ENCODE assay signal across 8 mouse cellular contexts in the genomic region with DNA sequence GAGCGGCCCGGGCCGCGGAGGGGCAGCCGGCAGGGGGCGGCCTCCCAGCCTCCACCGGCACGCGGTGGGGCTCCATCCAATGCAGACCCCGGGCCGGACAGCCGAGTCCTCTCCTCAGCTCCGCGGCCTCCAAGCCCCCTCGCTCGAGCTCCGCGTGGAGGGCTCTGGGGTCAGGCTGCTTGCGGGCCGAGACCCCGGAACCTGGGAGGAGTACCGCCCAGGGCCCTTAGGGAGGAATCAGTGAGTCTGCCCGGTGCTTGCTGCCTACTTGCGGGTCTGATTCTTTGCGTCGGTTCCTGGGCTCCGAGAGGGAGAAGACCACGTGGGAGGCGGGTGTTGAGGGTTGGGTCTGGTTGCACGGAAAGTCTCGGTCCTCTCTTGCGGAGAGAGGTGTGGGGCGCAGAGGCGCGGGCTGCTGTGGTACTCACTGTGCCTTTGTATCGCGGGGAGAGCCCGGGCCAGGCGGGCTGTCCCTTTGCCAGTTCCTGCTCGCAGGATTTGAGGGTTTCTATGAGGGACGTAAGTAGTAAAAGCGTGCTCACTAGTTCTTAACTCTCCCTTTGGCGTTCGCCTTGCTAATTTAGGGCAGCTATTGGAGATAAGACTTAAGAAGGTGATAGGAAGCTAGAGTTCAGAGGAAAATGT. TPM values are rescaled to one million over a fixed set of nuclear protein-coding genes. Genes with fewer than 3 reads are reported as not detected.
DNase-seq lines count a peak whose midpoint lies in the region; ATAC-seq and TF ChIP-seq lines count a peak whose summit lies in the region.

No protein-coding gene starts in this region.

- H3K9ac ChIP-seq in forebrain, embryonic 14.5 days (ENCODE audit: low read length) = peak overlapping the region; percentile 82
- peak overlapping the region; percentile 78 for H3K9ac ChIP-seq in lung, embryonic 14.5 days

- H3K9me3 ChIP-seq in E14TG2a.4 (ENCODE audit: low read length) = no peaks in the 10 kb centered on the region
- H3K9me3 ChIP-seq in forebrain, embryonic 14.5 days (replicated peaks; ENCODE audit: control insufficient read depth, low read length) = no peaks in the 10 kb centered on the region
- no peaks in the 10 kb centered on the region for H3K9me3 ChIP-seq in lung, embryonic 14.5 days (ENCODE audit: low read depth, low read length)

- TF ChIP-seq CTCF in E14TG2a.4 (conservative IDR thresholded peaks at IDR 0.05; ENCODE audit: low read length) = no peak
- TF ChIP-seq CTCF in lung, embryonic 14.5 days (IDR thresholded peaks at IDR 0.05; ENCODE audit: low read depth) = 0 out of 2 replicates have a peak, but pooled peaks have one; percentile 15

- peak; percentile 60 for ATAC-seq in forebrain, embryonic 14.5 days
- peak; percentile 55 for ATAC-seq in lung, embryonic 14.5 days (ENCODE audit: insufficient read depth)
- peak; percentile 41; the same call in 1 of the 2 replicates for ATAC-seq in neutrophil, adult 5-6 weeks (ENCODE audit: extremely low read depth, insufficient number of reproducible peaks, low FRiP score, poor library complexity, severe bottlenecking)

- WGBS in forebrain, embryonic 14.5 days = under 1% methylated on average over 42 of the region's 44 CpGs
- 0% methylated on average over 42 of the region's 44 CpGs for WGBS in lung, embryonic 14.5 days

- peak overlapping the region; percentile 88 for H3K27ac ChIP-seq in forebrain, embryonic 14.5 days (ENCODE audit: low read depth, low read length)
- peak overlapping the region; percentile 88 for H3K27ac ChIP-seq in lung, embryonic 14.5 days (ENCODE audit: low read depth)

- peaks cover 18% of the 10 kb centered on the region for H3K27me3 ChIP-seq in E14TG2a.4 (ENCODE audit: insufficient read depth, low read length)
- no peaks in the 10 kb centered on the region for H3K27me3 ChIP-seq in forebrain, embryonic 14.5 days (replicated peaks; ENCODE audit: control insufficient read depth, insufficient read depth, low read length)
- no peaks in the 10 kb centered on the region for H3K27me3 ChIP-seq in lung, embryonic 14.5 days (ENCODE audit: insufficient read depth, low read length)

- no peaks in the 10 kb centered on the region for H3K36me3 ChIP-seq in E14TG2a.4 (ENCODE audit: insufficient read depth, low read length)
- no peaks in the 10 kb centered on the region for H3K36me3 ChIP-seq in forebrain, embryonic 14.5 days (ENCODE audit: control insufficient read depth, insufficient read depth, low read length)
- no peaks in the 10 kb centered on the region for H3K36me3 ChIP-seq in lung, embryonic 14.5 days (ENCODE audit: insufficient read depth)

- H3K4me2 ChIP-seq in forebrain, embryonic 14.5 days (ENCODE audit: low read length) = peak overlapping the region; percentile 82
- peak overlapping the region; percentile 75 for H3K4me2 ChIP-seq in lung, embryonic 14.5 days

- peaks cover 23% of the 10 kb centered on the region for H3K4me1 ChIP-seq in E14TG2a.4 (replicated peaks; ENCODE audit: low read depth, low read length)
- H3K4me1 ChIP-seq in forebrain, embryonic 14.5 days (ENCODE audit: control insufficient read depth, insufficient read depth, low read length) = peaks cover 14% of the 10 kb centered on the region
- peaks cover 10% of the 10 kb centered on the region; the same call in 1 of the 2 replicates for H3K4me1 ChIP-seq in lung, embryonic 14.5 days (ENCODE audit: insufficient read depth)

- H3K4me3 ChIP-seq in E14TG2a.4 (replicated peaks; ENCODE audit: low read length) = peak overlapping the region; percentile 94
- H3K4me3 ChIP-seq in forebrain, embryonic 14.5 days (ENCODE audit: low read depth, low read length) = peak overlapping the region; percentile 67
- H3K4me3 ChIP-seq in lung, embryonic 14.5 days (ENCODE audit: low read depth, low read length) = peak overlapping the region; percentile 76

- DNase-seq in c-Kit-positive CD71-positive TER-119-negative erythroid progenitor cells, embryonic 14.5 days (ENCODE audit: low read depth) = peak; percentile 59
- DNase-seq in forebrain, embryonic 14.5 days (ENCODE audit: low spot score) = peak; percentile 82
- peak; percentile 67 for DNase-seq in heart, postnatal 4 days
- DNase-seq in layer of hippocampus, adult 8-10 months (ENCODE audit: low spot score in 2 of 2) = peak; percentile 64 to 67
- peak; percentile 76 for DNase-seq in lung, embryonic 14.5 days
- DNase-seq in thymus, adult 18-20 months = peak; percentile 44 to 56

RNA-seq across cellular contexts. Expression of a gene that starts 12.8 kb away (rescaled TPM):
- polyA plus RNA-seq in forebrain, embryonic 14.5 days (2014; fragmentation: Nextera tagmentation; extraction: Ambion mirVana) = not detected in 2 replicates
- not detected for total RNA-seq in heart, postnatal 4 days (2021)
- not detected for total RNA-seq in layer of hippocampus, adult 8-10 months (2022)
- not detected in 2 replicates for polyA plus RNA-seq in lung, embryonic 14.5 days (2014; fragmentation: Nextera tagmentation; extraction: Ambion mirVana)
- total RNA-seq in neutrophil, adult 5-6 weeks (2017) = not detected in 2 replicates

RNA-seq across cellular contexts. Expression of a gene that starts 50.6 kb away (rescaled TPM):
- 24.3 and 32.1 TPM in 2 replicates for polyA plus RNA-seq in forebrain, embryonic 14.5 days (2014; fragmentation: Nextera tagmentation; extraction: Ambion mirVana)
- 10 to 100 TPM; 25.0 to 28.4 TPM for total RNA-seq in heart, postnatal 4 days (2021)
- total RNA-seq in layer of hippocampus, adult 8-10 months (2022) = 10 to 100 TPM; 80.6 to 87.2 (median 84.2) TPM
- 20.5 and 21.2 TPM in 2 replicates for polyA plus RNA-seq in lung, embryonic 14.5 days (2014; fragmentation: Nextera tagmentation; extraction: Ambion mirVana)
- 18.0 and 23.2 TPM in 2 replicates for total RNA-seq in neutrophil, adult 5-6 weeks (2017)

RNA-seq across cellular contexts. Expression of a gene that starts 50.7 kb away (rescaled TPM):
- polyA plus RNA-seq in forebrain, embryonic 14.5 days (2014; fragmentation: Nextera tagmentation; extraction: Ambion mirVana) = 34.1 and 35.1 TPM in 2 replicates
- total RNA-seq in heart, postnatal 4 days (2021) = 10 to 100 TPM; 11.8 to 12.0 TPM
- total RNA-seq in layer of hippocampus, adult 8-10 months (2022) = 10 to 100 TPM; 33.5 to 37.2 (median 36.7) TPM
- 35.6 and 36.0 TPM in 2 replicates for polyA plus RNA-seq in lung, embryonic 14.5 days (2014; fragmentation: Nextera tagmentation; extraction: Ambion mirVana)
- total RNA-seq in neutrophil, adult 5-6 weeks (2017) = 4.2 and 4.4 TPM in 2 replicates

Comparison
In these comparisons a context has a peak if more than half of its experiments do, and no peak if none do; other contexts are left out.
1. Peak in every context shown above with its lines: DNase-seq, ATAC-seq, H3K4me3 ChIP-seq and H3K27ac ChIP-seq.